Mouse (Mus musculus) A20 (cell line): ENCODE measurements around the gene Plscr3.

Source experiments
- DNase-seq: peaks from one replicate; pipeline ENCODE4 v3.0.0-alpha.2; 2011; ENCODE audit warnings: low read depth, low spot score

Gene Plscr3

GRCm38 (mm10) chr11:69891482-69891881 lies 45.3 kb downstream of the Plscr3 start:
- no peak for DNase-seq

DNA sequence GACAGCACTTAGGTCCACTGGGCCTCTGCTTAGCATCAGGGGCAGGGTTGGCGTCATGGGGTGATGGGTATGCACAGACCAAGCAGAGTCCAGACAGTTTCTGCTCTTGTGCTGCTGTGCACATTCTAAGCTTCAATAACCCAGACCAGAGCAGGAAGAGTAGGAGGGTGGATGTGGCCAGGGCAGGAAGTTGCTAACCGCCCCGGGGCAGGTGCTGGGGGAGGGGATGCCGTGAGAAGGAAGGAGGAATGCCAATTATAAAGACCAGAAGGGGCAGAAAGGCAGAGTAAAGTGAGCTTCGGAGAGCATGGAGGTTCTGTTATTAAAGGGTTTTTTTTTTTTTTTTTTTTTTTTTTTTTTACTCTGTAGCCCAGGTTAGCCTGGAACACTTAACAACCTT lies 48.5 kb downstream of the Plscr3 start:
- DNase-seq = peak; percentile 73

DNA sequence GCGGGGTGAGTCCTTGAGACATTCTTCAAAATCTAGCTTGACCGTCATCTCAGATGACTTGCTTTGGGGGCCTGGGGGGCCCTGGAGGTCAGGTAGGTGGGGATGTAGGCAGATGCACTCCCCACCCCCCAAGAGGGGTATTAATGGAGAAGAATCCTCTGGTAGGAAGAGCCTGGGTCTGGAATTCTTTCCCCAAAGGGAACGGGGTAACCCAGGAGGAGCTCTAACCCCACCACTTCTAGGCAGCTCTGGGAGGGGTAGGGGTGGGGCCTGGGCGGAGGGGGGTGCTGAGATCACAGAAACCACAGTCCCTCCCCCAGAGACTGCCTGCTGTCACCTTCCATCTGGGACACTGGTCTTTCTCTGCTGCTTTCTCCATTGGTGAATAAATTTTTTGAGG lies 49.1 kb downstream of the Plscr3 start, which contains the start of gene Acap1:
Acap1 (minus strand) TSS at position 249 of the 400 bp plus-strand sequence.
- peak; percentile 77 for DNase-seq

DNA sequence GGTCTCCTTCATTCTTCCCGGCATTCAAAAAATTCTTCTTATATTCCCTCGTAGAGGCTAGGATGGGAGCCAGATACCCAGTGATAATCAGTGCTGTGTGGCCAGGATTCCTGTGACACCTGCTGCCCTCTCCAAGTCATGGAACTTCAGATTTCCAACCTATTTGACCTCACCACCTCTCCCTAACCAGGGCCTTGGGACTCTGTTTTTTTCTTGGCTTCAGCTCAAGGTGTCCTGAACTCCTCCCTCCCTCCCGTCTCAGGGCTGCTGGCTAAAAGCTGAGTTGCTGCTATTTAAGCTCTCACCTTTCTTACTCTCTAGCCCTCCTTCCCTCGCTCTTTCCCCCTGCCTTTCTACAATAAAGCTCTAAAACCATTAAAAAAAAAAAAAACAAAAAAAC lies 53.7 kb downstream of the Plscr3 start:
- DNase-seq = no peak

- DNase-seq = peak; percentile 97
Observed at GRCm38 (mm10) chr11:69900471-69901405, 54.6 kb downstream of the Plscr3 start, which contains the start of the genes 2810408A11Rik and Neurl4. TSS of gene 2810408A11Rik (minus strand) at chr11:69900987. TSS of gene Neurl4 (plus strand) at chr11:69901072.

GRCm38 (mm10) chr11:69901406-69901846 lies 55.2 kb downstream of the Plscr3 start:
- peak; percentile 98 for DNase-seq
